Mouse (Mus musculus) liver, embryonic 14.5 days (tissue): ENCODE measurements around the gene Dbf4. TPM values are rescaled to one million over a fixed set of nuclear protein-coding genes. Genes with fewer than 3 reads are reported as not detected.

Experiments
- ATAC-seq: fragments of 200-750 bp; cut with Nextera tagmentation; 2 replicates; pipeline ENCODE4 v1.8.0; 2017; ENCODE audit warnings: moderate number of reproducible peaks, mild to moderate bottlenecking, moderate library complexity; ENCODE audit not compliant: insufficient read depth
- DNase-seq, 3 experiments: peaks; one replicate each; pipeline ENCODE4 v3.0.0-alpha.2; 2012 to 2013; ENCODE audit warnings: low read depth in 3 of 3, low spot score in 3 of 3
- H3K27ac ChIP-seq: fragments of 300-500 bp; sonication (generic); 2 replicates; pipeline ENCODE4 v1.5.1; 2014; ENCODE audit warnings: moderate library complexity, mild to moderate bottlenecking, control low read depth, inconsistent platforms
- H3K27me3 ChIP-seq: fragments of 300-500 bp; sonication (generic); 2 replicates; pipeline ENCODE4 v1.6.1; 2014; ENCODE audit warnings: mild to moderate bottlenecking, low read length, moderate library complexity; ENCODE audit not compliant: control insufficient read depth, insufficient read depth
- H3K36me3 ChIP-seq: fragments of 300-500 bp; sonication (generic); replicated peaks from 2 replicates; pipeline ENCODE4 v1.6.1; 2014; ENCODE audit warnings: low read depth; ENCODE audit not compliant: control insufficient read depth, insufficient read depth
- H3K4me1 ChIP-seq, 2 experiments: fragments of 200-500 bp in 1 of 2; fragments of 300-500 bp in 1 of 2; sonication (generic) in 1 of 2; replicated peaks; 2 replicates each; pipeline ENCODE4 v1.6.1; 2012 to 2014; ENCODE audit warnings: antibody characterized with exemption in 1 of 2, inconsistent platforms in 1 of 2, low read length in 1 of 2; ENCODE audit not compliant: control insufficient read depth in 2 of 2, insufficient read depth in 2 of 2
- H3K4me2 ChIP-seq: fragments of 300-500 bp; sonication (generic); 2 replicates; pipeline ENCODE4 v1.6.1; 2014; ENCODE audit warnings: low read depth, mild to moderate bottlenecking, control low read depth, moderate library complexity
- H3K4me3 ChIP-seq, 2 experiments: fragments of 200-500 bp in 1 of 2; fragments of 300-500 bp in 1 of 2; sonication (generic) in 1 of 2; 2 replicates each; pipeline ENCODE4 v1.5.1; 2012 to 2014; ENCODE audit warnings: low read depth in 2 of 2, low read length in 2 of 2, mild to moderate bottlenecking in 2 of 2, control low read depth in 1 of 2, inconsistent platforms in 1 of 2, moderate library complexity in 1 of 2; ENCODE audit not compliant: insufficient read depth in 1 of 2
- H3K9ac ChIP-seq: fragments of 300-500 bp; sonication (generic); replicated peaks from 2 replicates; pipeline ENCODE4 v1.6.1; 2014; ENCODE audit warnings: mild to moderate bottlenecking, control low read depth, moderate library complexity
- H3K9me3 ChIP-seq: fragments of 300-500 bp; sonication (generic); 2 replicates; pipeline ENCODE4 v1.6.1; 2016; ENCODE audit warnings: low read length, mixed read lengths; ENCODE audit not compliant: control insufficient read depth
- CTCF ChIP-seq: IDR thresholded peaks from 2 replicates; pipeline ENCODE4 v1.5.1; 2016; ENCODE audit warnings: antibody characterized with exemption, low read depth, control low read depth
- EP300 ChIP-seq: IDR thresholded peaks from 2 replicates; pipeline ENCODE4 v1.6.1; 2016; ENCODE audit warnings: antibody characterized with exemption, low read depth
- WGBS: fragments of 180-500 bp; shearing (Covaris S2); extraction: QIAGEN DNeasy Blood & Tissue Kit; methylation state at CpG from one replicate; pipeline ENCODE4 v1.1.7; 2014; ENCODE audit not compliant: insufficient replicate concordance; 5-methylcytosine and 5-hydroxymethylcytosine counted together
- polyA plus RNA-seq, 2 experiments: library from polyadenylated mRNA; depleted of rRNA in 1 of 2; stranded (reverse) in 1 of 2; unstranded in 1 of 2; fragments of >200 nt; fragmentation: Nextera tagmentation in 1 of 2; extraction: Ambion mirVana in 1 of 2; gene quantifications; 2 replicates each; pipeline versions ENCODE4 v1.2.1 to v1.2.3; 2012 to 2014

Gene Dbf4
- polyA plus RNA-seq, 2 experiments, result 24.8 to 32.9 TPM

GRCm38 (mm10) chr5:8425899-8426298 is 3.4 kb upstream of the Dbf4 start:
- Histone ChIP-seq H3K27me3 (no peaks in the 10 kb centered on the region), H3K4me2 (no peak overlapping the region), H3K4me3 (no peak overlapping the region), H3K4me1 (peaks cover 6 to 15% of the 10 kb centered on the region in 2 experiments), H3K9me3 (no peaks in the 10 kb centered on the region), H3K27ac (no peak overlapping the region), H3K9ac (no peak overlapping the region), H3K36me3 (peaks cover under 1% of the 10 kb centered on the region)
- DNase-seq, result no peak
- WGBS, result 42% methylated on average over 5 of the region's 5 CpGs
- TF ChIP-seq EP300 (no peak), CTCF (no peak)
- ATAC-seq, result no peak

GRCm38 (mm10) chr5:8424116-8424515 is 1.6 kb upstream of the Dbf4 start:
- TF ChIP-seq CTCF, result no peak
- TF ChIP-seq EP300, result no peak
- DNase-seq (peak; percentile 17 to 47 (median 20)), ATAC-seq (no peak)
- H3K9me3 ChIP-seq, result no peaks in the 10 kb centered on the region
- H3K27me3 ChIP-seq, result no peaks in the 10 kb centered on the region
- H3K4me1 ChIP-seq, result peaks cover 6 to 15% of the 10 kb centered on the region in 2 experiments
- H3K36me3 ChIP-seq, result peaks cover 15% of the 10 kb centered on the region
- peak overlapping the region; percentile 72 for H3K4me2 ChIP-seq
- H3K9ac ChIP-seq, result peak overlapping the region; percentile 81
- peak overlapping the region; percentile 81 to 94 for H3K4me3 ChIP-seq
- H3K27ac ChIP-seq, result no peak overlapping the region
- 25% methylated on average over 7 of the region's 7 CpGs for WGBS

GRCm38 (mm10) chr5:8422932-8423928 is 714 bp upstream of the Dbf4 start:
- no peaks in the 10 kb centered on the region for H3K9me3 ChIP-seq
- WGBS, result 1% methylated on average over 40 of the region's 40 CpGs

GRCm38 (mm10) chr5:8421424-8421823 is 1.1 kb downstream of the Dbf4 start:
- peak overlapping the region; percentile 7; the same call in 1 of the 2 replicates for H3K27ac ChIP-seq
- H3K4me2 ChIP-seq, result peak overlapping the region; percentile 84
- no peaks in the 10 kb centered on the region for H3K27me3 ChIP-seq
- H3K9ac ChIP-seq, result peak overlapping the region; percentile 95
- H3K36me3 ChIP-seq, result peaks cover 32% of the 10 kb centered on the region
- no peak for TF ChIP-seq EP300
- no peak for TF ChIP-seq CTCF
- ATAC-seq, result no peak
- peaks cover 6 to 15% of the 10 kb centered on the region in 2 experiments for H3K4me1 ChIP-seq
- no peaks in the 10 kb centered on the region for H3K9me3 ChIP-seq
- DNase-seq, result no peak
- H3K4me3 ChIP-seq, result peak overlapping the region; percentile 70 to 94; a peak in 3 of 4 replicates
- 10% methylated on average over 3 of the region's 3 CpGs for WGBS

More at GRCm38 (mm10) chr5:8422932-8423928, 714 bp upstream of the Dbf4 start:
- ATAC-seq (peak; percentile 64; the same call in 1 of the 2 replicates), DNase-seq (peak; percentile 26 to 54 (median 32))
- Histone ChIP-seq H3K27ac (no peak overlapping the region), H3K27me3 (no peaks in the 10 kb centered on the region), H3K4me1 (peaks cover 6 to 15% of the 10 kb centered on the region in 2 experiments), H3K9ac (peak overlapping the region; percentile 81), H3K36me3 (peaks cover 15% of the 10 kb centered on the region), H3K4me2 (peak overlapping the region; percentile 72), H3K4me3 (peak overlapping the region; percentile 81 to 94)
- TF ChIP-seq CTCF (no peak; the same call in 1 of the 2 replicates), EP300 (no peak)

- no peak overlapping the region for H3K4me3 ChIP-seq
- H3K9ac ChIP-seq, result no peak overlapping the region
- TF ChIP-seq CTCF (no peak), EP300 (no peak)
- H3K36me3 ChIP-seq, result peaks cover 34% of the 10 kb centered on the region
- H3K9me3 ChIP-seq, result no peaks in the 10 kb centered on the region
- no peak overlapping the region for H3K27ac ChIP-seq
- H3K4me2 ChIP-seq, result no peak overlapping the region
- H3K4me1 ChIP-seq, result no peaks in the 10 kb centered on the region; a peak in 1 of 4 replicates
- no peaks in the 10 kb centered on the region for H3K27me3 ChIP-seq
- no peak for ATAC-seq
- no peak for DNase-seq
- WGBS, result 32% methylated on average over 1 of the region's 1 CpGs
Measured at GRCm38 (mm10) chr5:8417443-8417842, 5.1 kb downstream of the Dbf4 start.
